Mouse (Mus musculus) stomach, postnatal 0 days (tissue): ENCODE measurements around the gene Kcnc3.

Experiments
- CTCF ChIP-seq: IDR thresholded peaks from 2 replicates; pipeline ENCODE4 v1.5.1; 2016; ENCODE audit warnings: antibody characterized with exemption, low read depth, mild to moderate bottlenecking, moderate library complexity
- EP300 ChIP-seq: optimal IDR thresholded peaks from 2 replicates; pipeline ENCODE3; 2016; ENCODE audit warnings: antibody characterized with exemption

DNA sequence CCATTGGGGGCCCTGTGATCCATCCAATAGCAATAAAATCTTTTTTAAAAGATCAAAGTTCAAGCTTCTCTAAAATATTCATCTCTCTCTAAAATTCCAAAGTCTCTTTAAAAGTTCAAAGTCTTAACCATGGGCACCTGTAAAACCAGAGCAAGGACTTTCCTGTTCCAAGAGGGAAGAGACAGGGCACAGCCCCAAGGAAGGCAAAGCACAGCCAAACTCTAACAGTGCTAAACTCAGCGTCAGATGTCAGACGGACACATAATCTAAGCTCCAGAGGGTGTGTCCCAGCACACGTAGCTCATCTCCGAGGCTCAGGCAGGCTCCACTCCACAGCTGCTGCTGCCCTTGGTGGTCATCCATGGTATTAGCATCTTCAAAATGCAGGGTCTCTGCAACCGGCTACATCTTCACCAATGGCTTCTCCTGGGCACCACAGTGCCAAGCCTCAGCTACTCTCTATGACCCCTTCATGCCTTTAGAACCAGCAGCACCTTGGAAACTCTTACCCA lies 14.1 kb upstream of the Kcnc3 start:
- no peak for TF ChIP-seq CTCF
- no peak for TF ChIP-seq EP300
